Mouse (Mus musculus) hindbrain, postnatal 0 days (tissue): ENCODE measurements around the gene Slc9b2. TPM values are rescaled to one million over a fixed set of nuclear protein-coding genes. Genes with fewer than 3 reads are reported as not detected.

Source experiments
- ATAC-seq: fragments of 200-750 bp; cut with Nextera tagmentation; 2 replicates; pipeline ENCODE4 v1.8.0; 2017; ENCODE audit warnings: mild to moderate bottlenecking, moderate TSS enrichment, moderate library complexity
- DNase-seq: peaks from one replicate; pipeline ENCODE4 v3.0.0-alpha.2; 2015; ENCODE audit warnings: low spot score
- H3K27ac ChIP-seq: fragments of 300-500 bp; sonication (generic); 2 replicates; pipeline ENCODE4 v1.5.1; 2014; ENCODE audit warnings: mild to moderate bottlenecking
- H3K27me3 ChIP-seq: fragments of 300-500 bp; sonication (generic); 2 replicates; pipeline ENCODE4 v1.6.1; 2014; ENCODE audit warnings: low read length, mixed read lengths; ENCODE audit not compliant: insufficient read depth
- H3K36me3 ChIP-seq: fragments of 300-500 bp; sonication (generic); 2 replicates; pipeline ENCODE4 v1.6.1; 2014; ENCODE audit warnings: low read length, mixed read lengths; ENCODE audit not compliant: insufficient read depth
- H3K4me1 ChIP-seq: fragments of 300-500 bp; sonication (generic); 2 replicates; pipeline ENCODE4 v1.6.1; 2014; ENCODE audit warnings: antibody characterized with exemption, low read length, mixed read lengths; ENCODE audit not compliant: insufficient read depth
- H3K4me2 ChIP-seq: fragments of 300-500 bp; sonication (generic); 2 replicates; pipeline ENCODE4 v1.6.1; 2014; ENCODE audit warnings: low read depth, mild to moderate bottlenecking, low read length, moderate library complexity, mixed read lengths
- H3K4me3 ChIP-seq: fragments of 300-500 bp; sonication (generic); 2 replicates; pipeline ENCODE4 v1.5.1; 2014; ENCODE audit warnings: low read length
- H3K9ac ChIP-seq: fragments of 300-500 bp; sonication (generic); replicated peaks from 2 replicates; pipeline ENCODE4 v1.6.1; 2014; ENCODE audit warnings: mild to moderate bottlenecking, low read length, moderate library complexity, mixed read lengths
- H3K9me3 ChIP-seq: fragments of 300-500 bp; sonication (generic); 2 replicates; pipeline ENCODE4 v1.6.1; 2016; ENCODE audit warnings: low read length, mixed read lengths
- CTCF ChIP-seq: IDR thresholded peaks from 2 replicates; pipeline ENCODE4 v1.5.1; 2016; ENCODE audit warnings: antibody characterized with exemption, control low read depth, low read depth
- WGBS: fragments of 180-500 bp; shearing (Covaris S2); extraction: QIAGEN DNeasy Blood & Tissue Kit; methylation state at CpG from one replicate; pipeline ENCODE4 v1.1.7; 2014; 5-methylcytosine and 5-hydroxymethylcytosine counted together
- polyA plus RNA-seq: library from polyadenylated mRNA; unstranded; fragments of >200 nt; fragmentation: Nextera tagmentation; extraction: Ambion mirVana; gene quantifications from 2 replicates; pipeline ENCODE4 v1.2.1, GENCODE M21; 2015
- total RNA-seq: library from RNA; depleted of rRNA; stranded (reverse); fragments of >200 nt; gene quantifications from 2 replicates; pipeline ENCODE4 v1.2.3, GENCODE M21; 2014

Gene Slc9b2
- total and polyA plus RNA-seq, 2 experiments from 2014 or later = 1.9 to 3.0 TPM

- no peaks in the 10 kb centered on the region for H3K9me3 ChIP-seq
- 18% methylated on average over 2 of the region's 2 CpGs for WGBS
- H3K4me2 ChIP-seq = no peak overlapping the region
- H3K36me3 ChIP-seq = no peaks in the 10 kb centered on the region
- H3K9ac ChIP-seq = no peak overlapping the region
- no peak for TF ChIP-seq CTCF
- H3K4me3 ChIP-seq = no peak overlapping the region
- no peak overlapping the region for H3K27ac ChIP-seq
- no peaks in the 10 kb centered on the region for H3K4me1 ChIP-seq
- no peaks in the 10 kb centered on the region for H3K27me3 ChIP-seq
- DNase-seq (no peak), ATAC-seq (no peak)
Measured at GRCm38 (mm10) chr3:135312916-135313491, 5.5 kb downstream of the Slc9b2 start.

GRCm38 (mm10) chr3:135313727-135314126 is 6.2 kb downstream of the Slc9b2 start:
- H3K4me3 ChIP-seq = no peak overlapping the region
- no peak overlapping the region for H3K4me2 ChIP-seq
- no peak overlapping the region for H3K9ac ChIP-seq
- no peaks in the 10 kb centered on the region for H3K9me3 ChIP-seq
- no peaks in the 10 kb centered on the region for H3K4me1 ChIP-seq
- no peaks in the 10 kb centered on the region for H3K36me3 ChIP-seq
- 19% methylated on average over 2 of the region's 2 CpGs for WGBS
- no peak overlapping the region for H3K27ac ChIP-seq
- DNase-seq = no peak
- no peaks in the 10 kb centered on the region for H3K27me3 ChIP-seq
- peak; percentile 76; the same call in 1 of the 2 replicates for ATAC-seq
- TF ChIP-seq CTCF = no peak

GRCm38 (mm10) chr3:135314811-135315210 is 7.3 kb downstream of the Slc9b2 start:
- H3K9ac ChIP-seq = no peak overlapping the region
- peak; percentile 64; the same call in 1 of the 2 replicates for ATAC-seq
- no peak overlapping the region for H3K27ac ChIP-seq
- no peaks in the 10 kb centered on the region for H3K36me3 ChIP-seq
- no peaks in the 10 kb centered on the region for H3K27me3 ChIP-seq
- no peaks in the 10 kb centered on the region for H3K9me3 ChIP-seq
- H3K4me2 ChIP-seq = no peak overlapping the region
- H3K4me1 ChIP-seq = no peaks in the 10 kb centered on the region
- peak; percentile 34 for DNase-seq
- TF ChIP-seq CTCF = no peak
- 58% methylated on average over 2 of the region's 2 CpGs for WGBS
- no peak overlapping the region for H3K4me3 ChIP-seq

- H3K9me3 ChIP-seq = no peaks in the 10 kb centered on the region
- H3K4me1 ChIP-seq = no peaks in the 10 kb centered on the region
- no peak overlapping the region for H3K27ac ChIP-seq
- ATAC-seq (no peak), DNase-seq (no peak)
- H3K4me3 ChIP-seq = no peak overlapping the region
- no peaks in the 10 kb centered on the region for H3K27me3 ChIP-seq
- 90% methylated on average over 9 of the region's 9 CpGs for WGBS
- H3K9ac ChIP-seq = no peak overlapping the region
- no peak for TF ChIP-seq CTCF
- H3K4me2 ChIP-seq = no peak overlapping the region
- H3K36me3 ChIP-seq = no peaks in the 10 kb centered on the region
Measured at GRCm38 (mm10) chr3:135315720-135316425, 8.4 kb downstream of the Slc9b2 start.

- DNase-seq (no peak), ATAC-seq (no peak)
- no peaks in the 10 kb centered on the region for H3K9me3 ChIP-seq
- H3K4me3 ChIP-seq = no peak overlapping the region
- no peak overlapping the region for H3K4me2 ChIP-seq
- H3K4me1 ChIP-seq = no peaks in the 10 kb centered on the region
- H3K27me3 ChIP-seq = no peaks in the 10 kb centered on the region
- WGBS = 88% methylated on average over 11 of the region's 11 CpGs
- H3K27ac ChIP-seq = no peak overlapping the region
- no peaks in the 10 kb centered on the region for H3K36me3 ChIP-seq
- no peak for TF ChIP-seq CTCF
- H3K9ac ChIP-seq = no peak overlapping the region
Measured at GRCm38 (mm10) chr3:135318331-135318730, 10.8 kb downstream of the Slc9b2 start.

- WGBS = 22% methylated on average over 6 of the region's 6 CpGs
- H3K4me1 ChIP-seq = no peaks in the 10 kb centered on the region
- H3K9ac ChIP-seq = no peak overlapping the region
- no peak overlapping the region for H3K27ac ChIP-seq
- H3K4me3 ChIP-seq = no peak overlapping the region
- H3K27me3 ChIP-seq = no peaks in the 10 kb centered on the region
- no peaks in the 10 kb centered on the region for H3K9me3 ChIP-seq
- ATAC-seq (no peak), DNase-seq (no peak)
- TF ChIP-seq CTCF = no peak
- no peak overlapping the region for H3K4me2 ChIP-seq
- H3K36me3 ChIP-seq = no peaks in the 10 kb centered on the region
Measured at GRCm38 (mm10) chr3:135324354-135324753, 16.9 kb downstream of the Slc9b2 start.

- no peak for TF ChIP-seq CTCF
- Histone ChIP-seq H3K4me3 (no peak overlapping the region), H3K4me2 (no peak overlapping the region), H3K27ac (no peak overlapping the region), H3K36me3 (no peaks in the 10 kb centered on the region), H3K27me3 (no peaks in the 10 kb centered on the region), H3K4me1 (no peaks in the 10 kb centered on the region), H3K9ac (no peak overlapping the region), H3K9me3 (no peaks in the 10 kb centered on the region)
- WGBS = 69% methylated on average over 6 of the region's 6 CpGs
- no peak for ATAC-seq
- no peak for DNase-seq
Measured at GRCm38 (mm10) chr3:135327176-135327575, 19.7 kb downstream of the Slc9b2 start.
